In the genomic region with DNA sequence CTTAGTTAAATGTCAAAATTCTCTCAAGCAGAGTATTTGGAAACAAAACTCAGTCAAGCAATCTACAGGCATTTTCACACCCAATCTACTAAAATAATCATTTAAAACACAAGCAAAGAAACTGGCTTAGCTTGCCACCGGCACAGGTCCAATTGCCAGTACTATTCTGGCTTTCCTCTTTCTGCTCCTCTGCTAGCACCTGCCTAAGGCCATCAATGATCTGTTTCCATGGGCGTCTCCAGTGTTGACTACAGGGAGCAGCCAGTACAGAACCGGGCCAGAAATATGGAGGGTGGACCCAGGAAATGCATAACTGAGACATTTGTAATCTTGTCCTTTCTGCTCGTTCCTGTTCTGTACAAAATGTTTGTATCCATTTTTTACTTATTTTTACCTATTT, we compare ENCODE assay signal across 20 mouse cellular contexts.
DNase-seq lines count a peak whose midpoint lies in the region; ATAC-seq and TF ChIP-seq lines count a peak whose summit lies in the region.
"Had no signal": no experiment of that assay in that cellular context is flagged by ENCODE, and none has a peak within 500 bp of the region (broad histone marks: within the 10 kb centered on the region; RNA-seq: fewer than 3 reads in every experiment).

No protein-coding gene starts in this region.

- TF ChIP-seq CTCF in gastrocnemius, adult 2 months (IDR thresholded peaks at IDR 0.05) = no peak

- no peaks in the 10 kb centered on the region for H3K27me3 ChIP-seq in neural tube, embryonic 15.5 days (replicated peaks)
- H3K27me3 ChIP-seq: embryonic facial prominence, embryonic 12.5 days; forebrain, embryonic 13.5 days; forebrain, embryonic 15.5 days had no signal

- no peak overlapping the region for H3K9ac ChIP-seq in neural tube, embryonic 15.5 days (replicated peaks)
- H3K9ac ChIP-seq: embryonic facial prominence, embryonic 12.5 days; forebrain, embryonic 13.5 days; forebrain, embryonic 15.5 days had no signal

- no peak overlapping the region for H3K4me3 ChIP-seq in gastrocnemius, adult 2 months
- no peak overlapping the region for H3K4me3 ChIP-seq in neural tube, embryonic 15.5 days (replicated peaks)
- H3K4me3 ChIP-seq: embryonic facial prominence, embryonic 10.5 days; embryonic facial prominence, embryonic 12.5 days; forebrain, embryonic 13.5 days; forebrain, embryonic 15.5 days had no signal

- intact Hi-C loops in gastrocnemius, adult 2 months (cut with DNase I) = no loop called here
- intact Hi-C loops in heart, postnatal 14 days (cut with DNase I) = no loop called here
- intact Hi-C loops in gastrocnemius, postnatal 14 days (cut with DNase I; ENCODE audit: low total_unique reads) = no loop called here

- no peaks in the 10 kb centered on the region for H3K4me1 ChIP-seq in neural tube, embryonic 15.5 days
- H3K4me1 ChIP-seq: embryonic facial prominence, embryonic 10.5 days; embryonic facial prominence, embryonic 12.5 days; forebrain, embryonic 13.5 days; forebrain, embryonic 15.5 days had no signal

- H3K9me3 ChIP-seq in neural tube, embryonic 15.5 days (replicated peaks) = no peaks in the 10 kb centered on the region
- H3K9me3 ChIP-seq: embryonic facial prominence, embryonic 12.5 days; forebrain, embryonic 13.5 days; forebrain, embryonic 15.5 days had no signal

- no peak overlapping the region for H3K27ac ChIP-seq in gastrocnemius, adult 2 months
- H3K27ac ChIP-seq in neural tube, embryonic 15.5 days (replicated peaks) = no peak overlapping the region
- H3K27ac ChIP-seq: embryonic facial prominence, embryonic 10.5 days; embryonic facial prominence, embryonic 12.5 days; forebrain, embryonic 13.5 days; forebrain, embryonic 15.5 days had no signal

- H3K36me3 ChIP-seq in neural tube, embryonic 15.5 days = no peaks in the 10 kb centered on the region
- H3K36me3 ChIP-seq: embryonic facial prominence, embryonic 10.5 days; embryonic facial prominence, embryonic 12.5 days; forebrain, embryonic 15.5 days had no signal

- peak; percentile 54 for DNase-seq in gastrocnemius, adult 2 months
- no peak for DNase-seq in gastrocnemius, postnatal 10 days
- peak; percentile 7 to 18 for DNase-seq in heart, adult 18-20 months
- DNase-seq in heart, postnatal 14 days = no peak
- peak; percentile 14 for DNase-seq in gastrocnemius, postnatal 14 days
- DNase-seq in skeletal muscle tissue, adult 2 months (ENCODE audit: low read depth, low spot score) = peak; percentile 32
- DNase-seq in frontal cortex, postnatal 14 days (ENCODE audit: low spot score in 2 of 2) = no peak
- DNase-seq: adrenal gland, adult 2 months; adrenal gland, postnatal 10 days; adrenal gland, postnatal 25 days; cerebellum, adult 11-12 months; cerebellum, adult 2 months; cerebellum, adult 9-10 months; cerebellum, postnatal 10 days; cerebellum, postnatal 25 days had no signal

- H3K4me2 ChIP-seq in neural tube, embryonic 15.5 days = no peak overlapping the region
- H3K4me2 ChIP-seq: embryonic facial prominence, embryonic 12.5 days; forebrain, embryonic 13.5 days; forebrain, embryonic 15.5 days had no signal

- ATAC-seq in neural tube, embryonic 15.5 days (ENCODE audit: low FRiP score) = no peak
- ATAC-seq: forebrain, embryonic 13.5 days; forebrain, embryonic 15.5 days had no signal

- WGBS in neural tube, embryonic 15.5 days = 88% methylated on average over 4 of the region's 4 CpGs

Comparison
In these comparisons a context has a peak if more than half of its experiments do, and no peak if none do; other contexts are left out.
1. DNase-seq: peak in gastrocnemius, adult 2 months (single experiment), heart, adult 18-20 months (2 of 2), gastrocnemius, postnatal 14 days (single experiment) and skeletal muscle tissue, adult 2 months (single experiment); none in gastrocnemius, postnatal 10 days (single experiment), heart, postnatal 14 days (0 of 2) and frontal cortex, postnatal 14 days (0 of 2).